Mouse (Mus musculus): Measurements from ENCODE around the gene Mtmr6.

DNA sequence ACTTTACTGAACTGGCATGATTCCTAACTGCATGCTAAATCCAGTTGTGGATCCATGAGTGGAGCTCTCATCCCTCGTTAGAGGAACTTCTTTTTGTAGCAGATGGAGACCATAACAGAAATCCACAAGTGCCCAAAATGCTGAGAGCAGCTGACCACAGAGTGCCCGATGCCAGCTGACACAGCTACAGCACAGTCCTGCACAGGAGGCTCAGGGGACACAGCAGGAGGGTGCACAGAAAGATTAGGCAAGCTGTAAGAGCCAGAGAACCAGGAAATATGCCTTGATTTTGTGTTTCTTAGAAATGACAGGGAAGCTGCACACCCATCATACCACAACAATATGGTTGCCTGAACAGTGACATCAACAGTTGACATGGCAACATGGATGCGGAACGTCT, 37.4 kb downstream of the Mtmr6 start:
- TF ChIP-seq POLR2A (IDR thresholded peaks at IDR 0.05; ENCODE audit: low read depth, low read length) (no peak), CTCF (IDR thresholded peaks at IDR 0.05; ENCODE audit: extremely low read depth, insufficient read depth, insufficient read length, insufficient replicate concordance) (no peak)

Measured in spleen, adult 2 months (tissue).